Mouse (Mus musculus) liver, embryonic 14.5 days (tissue): ENCODE data around the gene Bcat1. TPM values are rescaled to one million over a fixed set of nuclear protein-coding genes. Genes with fewer than 3 reads are reported as not detected.

Source experiments
- ATAC-seq: fragments of 200-750 bp; cut with Nextera tagmentation; 2 replicates; pipeline ENCODE4 v1.8.0; 2017; ENCODE audit warnings: moderate number of reproducible peaks, mild to moderate bottlenecking, moderate library complexity; ENCODE audit not compliant: insufficient read depth
- DNase-seq, 3 experiments: peaks; one replicate each; pipeline ENCODE4 v3.0.0-alpha.2; 2012 to 2013; ENCODE audit warnings: low read depth in 3 of 3, low spot score in 3 of 3
- H3K27ac ChIP-seq: fragments of 300-500 bp; sonication (generic); 2 replicates; pipeline ENCODE4 v1.5.1; 2014; ENCODE audit warnings: moderate library complexity, mild to moderate bottlenecking, control low read depth, inconsistent platforms
- H3K27me3 ChIP-seq: fragments of 300-500 bp; sonication (generic); 2 replicates; pipeline ENCODE4 v1.6.1; 2014; ENCODE audit warnings: mild to moderate bottlenecking, low read length, moderate library complexity; ENCODE audit not compliant: control insufficient read depth, insufficient read depth
- H3K36me3 ChIP-seq: fragments of 300-500 bp; sonication (generic); replicated peaks from 2 replicates; pipeline ENCODE4 v1.6.1; 2014; ENCODE audit warnings: low read depth; ENCODE audit not compliant: control insufficient read depth, insufficient read depth
- H3K4me1 ChIP-seq, 2 experiments: fragments of 200-500 bp in 1 of 2; fragments of 300-500 bp in 1 of 2; sonication (generic) in 1 of 2; replicated peaks; 2 replicates each; pipeline ENCODE4 v1.6.1; 2012 to 2014; ENCODE audit warnings: antibody characterized with exemption in 1 of 2, inconsistent platforms in 1 of 2, low read length in 1 of 2; ENCODE audit not compliant: control insufficient read depth in 2 of 2, insufficient read depth in 2 of 2
- H3K4me2 ChIP-seq: fragments of 300-500 bp; sonication (generic); 2 replicates; pipeline ENCODE4 v1.6.1; 2014; ENCODE audit warnings: low read depth, mild to moderate bottlenecking, control low read depth, moderate library complexity
- H3K4me3 ChIP-seq, 2 experiments: fragments of 200-500 bp in 1 of 2; fragments of 300-500 bp in 1 of 2; sonication (generic) in 1 of 2; 2 replicates each; pipeline ENCODE4 v1.5.1; 2012 to 2014; ENCODE audit warnings: low read depth in 2 of 2, low read length in 2 of 2, mild to moderate bottlenecking in 2 of 2, control low read depth in 1 of 2, inconsistent platforms in 1 of 2, moderate library complexity in 1 of 2; ENCODE audit not compliant: insufficient read depth in 1 of 2
- H3K9ac ChIP-seq: fragments of 300-500 bp; sonication (generic); replicated peaks from 2 replicates; pipeline ENCODE4 v1.6.1; 2014; ENCODE audit warnings: mild to moderate bottlenecking, control low read depth, moderate library complexity
- H3K9me3 ChIP-seq: fragments of 300-500 bp; sonication (generic); 2 replicates; pipeline ENCODE4 v1.6.1; 2016; ENCODE audit warnings: low read length, mixed read lengths; ENCODE audit not compliant: control insufficient read depth
- CTCF ChIP-seq: IDR thresholded peaks from 2 replicates; pipeline ENCODE4 v1.5.1; 2016; ENCODE audit warnings: antibody characterized with exemption, low read depth, control low read depth
- EP300 ChIP-seq: IDR thresholded peaks from 2 replicates; pipeline ENCODE4 v1.6.1; 2016; ENCODE audit warnings: antibody characterized with exemption, low read depth
- WGBS: fragments of 180-500 bp; shearing (Covaris S2); extraction: QIAGEN DNeasy Blood & Tissue Kit; methylation state at CpG from one replicate; pipeline ENCODE4 v1.1.7; 2014; ENCODE audit not compliant: insufficient replicate concordance; 5-methylcytosine and 5-hydroxymethylcytosine counted together
- polyA plus RNA-seq, 2 experiments: library from polyadenylated mRNA; depleted of rRNA in 1 of 2; stranded (reverse) in 1 of 2; unstranded in 1 of 2; fragments of >200 nt; fragmentation: Nextera tagmentation in 1 of 2; extraction: Ambion mirVana in 1 of 2; gene quantifications; 2 replicates each; pipeline versions ENCODE4 v1.2.1 to v1.2.3; 2012 to 2014

Bcat1 gene
- polyA plus RNA-seq, 2 experiments, result 0.06 to 0.51 TPM

DNA sequence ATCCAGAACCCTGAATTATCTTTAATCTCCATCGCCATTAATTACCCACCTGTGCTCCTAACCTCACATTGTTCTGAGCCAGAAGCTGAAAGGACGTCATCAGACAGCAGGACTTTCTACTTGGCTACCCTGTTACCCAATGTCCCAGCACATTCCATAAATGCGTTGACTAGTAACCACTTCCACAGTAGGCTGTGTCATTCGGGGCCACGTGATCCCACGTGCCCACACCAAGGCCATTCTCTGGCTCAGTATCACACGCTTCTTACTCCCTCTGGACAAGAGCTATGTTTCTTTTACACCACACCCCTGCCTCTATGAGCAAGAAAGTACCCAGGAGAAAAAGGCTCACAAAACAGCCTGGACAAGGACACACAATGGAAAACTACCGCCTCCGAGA is 40.6 kb downstream of the Bcat1 start:
- Histone ChIP-seq H3K9me3 (no peaks in the 10 kb centered on the region), H3K27ac (no peak overlapping the region), H3K27me3 (no peaks in the 10 kb centered on the region), H3K9ac (no peak overlapping the region), H3K36me3 (no peaks in the 10 kb centered on the region), H3K4me1 (no peaks in the 10 kb centered on the region), H3K4me2 (no peak overlapping the region), H3K4me3 (no peak overlapping the region)
- DNase-seq, result no peak
- 70% methylated on average over 9 of the region's 9 CpGs for WGBS
- ATAC-seq, result no peak
- no peak for TF ChIP-seq EP300
- no peak for TF ChIP-seq CTCF

DNA sequence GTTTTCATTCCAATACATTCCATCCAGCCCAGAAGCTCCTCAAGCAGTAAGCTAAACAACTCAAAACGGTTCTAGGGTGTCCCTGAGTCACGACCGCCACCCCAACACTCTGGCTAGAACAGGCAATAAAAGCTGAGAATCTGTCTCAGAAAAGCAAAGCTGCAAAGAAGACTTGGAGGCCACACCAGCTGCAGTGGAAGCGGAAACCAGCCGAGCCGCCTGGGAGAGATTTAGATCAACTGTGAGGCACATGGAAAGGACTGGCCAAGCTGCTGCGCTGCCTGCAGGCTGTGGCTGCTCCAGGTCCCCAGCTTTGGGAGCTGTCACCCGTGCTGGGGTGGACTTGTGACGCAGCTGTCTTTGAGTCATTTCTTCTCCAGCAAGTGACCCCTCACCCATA is 45.4 kb downstream of the Bcat1 start:
- WGBS, result 47% methylated on average over 9 of the region's 9 CpGs
- H3K27ac ChIP-seq, result no peak overlapping the region
- no peaks in the 10 kb centered on the region for H3K9me3 ChIP-seq
- H3K9ac ChIP-seq, result no peak overlapping the region
- ATAC-seq (no peak), DNase-seq (no peak)
- H3K4me3 ChIP-seq, result no peak overlapping the region
- H3K4me1 ChIP-seq, result no peaks in the 10 kb centered on the region
- H3K27me3 ChIP-seq, result no peaks in the 10 kb centered on the region
- no peaks in the 10 kb centered on the region for H3K36me3 ChIP-seq
- no peak for TF ChIP-seq EP300
- no peak for TF ChIP-seq CTCF
- H3K4me2 ChIP-seq, result no peak overlapping the region

DNA sequence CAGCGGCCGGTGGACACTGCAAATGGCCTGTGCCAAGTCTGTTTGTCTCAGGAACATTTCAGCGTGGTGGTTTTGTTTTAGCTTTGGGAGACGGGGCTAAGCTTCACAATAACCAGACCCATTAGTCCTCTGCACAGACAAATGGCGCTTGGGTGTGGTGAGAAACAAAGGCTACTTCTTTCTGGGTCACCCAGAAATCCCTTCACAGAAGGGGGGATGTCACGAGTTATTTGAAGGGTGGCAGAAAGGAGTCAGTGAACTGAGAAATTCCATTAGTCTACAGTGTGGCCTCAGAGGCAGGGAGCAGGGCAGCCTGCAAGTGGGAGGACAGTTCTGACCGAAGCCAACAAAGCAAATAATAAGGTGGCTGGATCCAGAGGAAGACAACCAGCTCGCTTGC is 52.0 kb downstream of the Bcat1 start:
- DNase-seq (no peak), ATAC-seq (no peak)
- Histone ChIP-seq H3K36me3 (no peaks in the 10 kb centered on the region), H3K4me3 (no peak overlapping the region), H3K9ac (no peak overlapping the region), H3K27me3 (no peaks in the 10 kb centered on the region), H3K4me1 (no peaks in the 10 kb centered on the region), H3K4me2 (no peak overlapping the region), H3K27ac (no peak overlapping the region), H3K9me3 (no peaks in the 10 kb centered on the region; the same call in 1 of the 2 replicates)
- TF ChIP-seq EP300 (no peak), CTCF (no peak)
- 59% methylated on average over 8 of the region's 8 CpGs for WGBS

DNA sequence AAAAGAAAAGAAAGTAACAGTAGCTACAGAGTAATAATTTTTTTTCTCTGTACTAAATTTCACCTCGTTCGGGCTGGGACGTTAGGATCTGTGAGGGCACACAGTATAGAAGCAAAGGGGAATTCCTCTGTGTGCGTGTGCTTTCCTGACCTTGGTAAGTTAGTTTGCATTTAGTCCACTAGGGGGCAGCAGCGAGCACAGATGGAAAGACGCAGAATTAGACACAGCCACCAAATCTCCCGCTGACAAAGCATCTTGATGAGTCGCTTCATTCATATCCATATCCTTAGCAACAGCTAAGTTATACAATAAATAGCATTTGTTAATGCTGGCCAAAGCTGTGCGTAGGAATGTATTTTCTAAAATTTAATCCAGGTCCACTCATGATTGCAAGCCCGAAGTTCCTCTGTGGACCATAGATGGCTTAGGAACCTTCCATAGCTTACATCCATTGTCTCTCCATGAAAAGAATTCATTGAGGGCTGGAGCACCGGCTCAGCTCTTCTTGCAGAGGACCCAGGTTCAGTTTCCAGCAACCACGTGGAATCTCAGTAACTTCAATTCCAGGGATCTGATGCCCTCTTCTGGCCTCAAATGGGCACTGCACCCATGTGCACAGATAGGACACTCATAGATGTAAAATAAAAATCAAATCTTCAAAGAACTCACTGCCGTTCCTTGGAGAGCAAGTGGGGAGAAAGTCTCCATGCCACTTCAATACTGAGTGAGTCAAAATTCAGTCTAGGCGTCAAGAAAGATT is 52.8 kb downstream of the Bcat1 start:
- Histone ChIP-seq H3K9me3 (no peaks in the 10 kb centered on the region; the same call in 1 of the 2 replicates), H3K9ac (no peak overlapping the region), H3K27ac (no peak overlapping the region), H3K4me1 (no peaks in the 10 kb centered on the region), H3K36me3 (no peaks in the 10 kb centered on the region), H3K27me3 (no peaks in the 10 kb centered on the region), H3K4me2 (no peak overlapping the region), H3K4me3 (no peak overlapping the region)
- peak; percentile 22 to 41 (median 35) for DNase-seq
- peak; percentile 83 for TF ChIP-seq CTCF
- TF ChIP-seq EP300, result no peak
- no peak for ATAC-seq
- WGBS, result 58% methylated on average over 14 of the region's 14 CpGs

DNA sequence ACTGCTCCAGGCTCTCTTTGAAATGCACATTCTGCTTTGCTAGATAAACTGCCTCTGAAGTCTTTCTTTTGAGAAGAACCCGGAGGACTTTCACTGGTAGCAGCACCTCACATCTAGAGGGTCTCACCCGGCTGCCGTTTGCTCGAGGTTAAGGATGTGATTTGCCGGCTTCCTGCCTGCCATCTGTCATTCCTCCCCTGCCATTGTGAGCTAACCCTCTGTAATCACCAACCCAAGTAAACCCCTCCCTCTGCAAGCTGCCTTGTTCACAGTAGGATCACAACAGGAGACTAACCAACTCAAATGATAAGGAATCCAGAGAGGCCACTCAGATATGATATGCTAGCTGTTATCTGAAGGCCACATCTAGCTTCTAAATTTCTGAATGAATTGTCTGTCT is 53.6 kb downstream of the Bcat1 start:
- TF ChIP-seq CTCF, result no peak
- TF ChIP-seq EP300, result no peak
- H3K9me3 ChIP-seq, result no peaks in the 10 kb centered on the region; the same call in 1 of the 2 replicates
- no peak overlapping the region for H3K4me3 ChIP-seq
- no peaks in the 10 kb centered on the region for H3K36me3 ChIP-seq
- no peak overlapping the region for H3K4me2 ChIP-seq
- peaks cover 0 to 3% of the 10 kb centered on the region in 2 experiments; a peak in 2 of 4 replicates for H3K4me1 ChIP-seq
- WGBS, result 47% methylated on average over 5 of the region's 5 CpGs
- no peak overlapping the region for H3K27ac ChIP-seq
- ATAC-seq (no peak), DNase-seq (no peak)
- H3K9ac ChIP-seq, result no peak overlapping the region
- H3K27me3 ChIP-seq, result no peaks in the 10 kb centered on the region
